Mouse (Mus musculus): ENCODE measurements at regions not wholly inside any gene's neighbourhood (a gene's known extent, or its start where the extent isn't known, plus 50 kb on each side); places are given as distances from the start of the nearest gene placed in this dataset.

- TF ChIP-seq USF2 (IDR thresholded peaks at IDR 0.05; ENCODE audit: borderline replicate concordance in 1 of 2, insufficient read depth in 1 of 2, low read depth in 1 of 2, low read length in 2 of 2): no peak
- TF ChIP-seq POLR2A (IDR thresholded peaks at IDR 0.05; ENCODE audit: control insufficient read depth in 1 of 2, insufficient read depth in 1 of 2, low read depth in 1 of 2, low read length in 2 of 2, poor library complexity in 1 of 2): no peak
- TF ChIP-seq EP300 (IDR thresholded peaks at IDR 0.05; ENCODE audit: low read depth in 1 of 2, low read length in 2 of 2): no peak
- TF ChIP-seq SIN3A (IDR thresholded peaks at IDR 0.05; ENCODE audit: low read length): no peak
- no peak for TF ChIP-seq CTCF (IDR thresholded peaks at IDR 0.05 in 2 of 3, conservative IDR thresholded peaks at IDR 0.05 in 1 of 3; ENCODE audit: control insufficient read depth in 1 of 3, insufficient read depth in 1 of 3, low read depth in 2 of 3, low read length in 3 of 3, poor library complexity in 1 of 3, severe bottlenecking in 1 of 3)
- TF ChIP-seq JUND (IDR thresholded peaks at IDR 0.05; ENCODE audit: low read depth, low read length): no peak
- TF ChIP-seq RAD21 (IDR thresholded peaks at IDR 0.05; ENCODE audit: low read depth, low read length): no peak
- TF ChIP-seq CHD2 (IDR thresholded peaks at IDR 0.05; ENCODE audit: low read length): no peak
These were observed 191.2 kb downstream of the Emx2 start for GRCm38 (mm10) chr19:59649421-59649820.
